Mouse (Mus musculus) neural tube, embryonic 15.5 days (tissue): Measurements from ENCODE around the gene Cd40. TPM values are rescaled to one million over a fixed set of nuclear protein-coding genes. Genes with fewer than 3 reads are reported as not detected.

Experiments
- ATAC-seq: fragments of 200-750 bp; cut with Nextera tagmentation; 2 replicates; pipeline ENCODE4 v1.8.0; 2017; ENCODE audit warnings: mild to moderate bottlenecking, moderate TSS enrichment, moderate library complexity; ENCODE audit not compliant: low FRiP score
- H3K27ac ChIP-seq: fragments of 300-500 bp; sonication (generic); replicated peaks from 2 replicates; pipeline ENCODE4 v1.5.1; 2015; ENCODE audit warnings: mild to moderate bottlenecking, inconsistent platforms
- H3K27me3 ChIP-seq: fragments of 300-500 bp; sonication (generic); replicated peaks from 2 replicates; pipeline ENCODE4 v1.6.1; 2015; ENCODE audit warnings: inconsistent platforms
- H3K36me3 ChIP-seq: fragments of 300-500 bp; sonication (generic); 2 replicates; pipeline ENCODE4 v1.6.1; 2015; ENCODE audit warnings: inconsistent platforms
- H3K4me1 ChIP-seq: fragments of 300-500 bp; sonication (generic); 2 replicates; pipeline ENCODE4 v1.6.1; 2015; ENCODE audit warnings: inconsistent platforms
- H3K4me2 ChIP-seq: fragments of 300-500 bp; sonication (generic); 2 replicates; pipeline ENCODE4 v1.6.1; 2015; ENCODE audit warnings: inconsistent platforms, mild to moderate bottlenecking, moderate library complexity
- H3K4me3 ChIP-seq: fragments of 300-500 bp; sonication (generic); replicated peaks from 2 replicates; pipeline ENCODE4 v1.5.1; 2015; ENCODE audit warnings: mild to moderate bottlenecking, inconsistent platforms
- H3K9ac ChIP-seq: fragments of 300-500 bp; sonication (generic); replicated peaks from 2 replicates; pipeline ENCODE4 v1.6.1; 2015; ENCODE audit warnings: mild to moderate bottlenecking, inconsistent platforms
- H3K9me3 ChIP-seq: fragments of 300-500 bp; sonication (generic); replicated peaks from 2 replicates; pipeline ENCODE4 v1.6.1; 2016; ENCODE audit warnings: inconsistent platforms
- WGBS: fragments of 180-500 bp; shearing (Covaris S2); methylation state at CpG from one replicate; pipeline ENCODE4 v1.1.7; 2015; ENCODE audit warnings: mixed read lengths; 5-methylcytosine and 5-hydroxymethylcytosine counted together
- polyA plus RNA-seq: library from polyadenylated mRNA; unstranded; fragments of >200 nt; fragmentation: Nextera tagmentation; extraction: Ambion mirVana; gene quantifications from 2 replicates; pipeline ENCODE4 v1.2.1, GENCODE M21; 2015

Gene Cd40
- polyA plus RNA-seq, 1 experiment from 2014 or later = 6.9 TPM

GRCm38 (mm10) chr2:165034131-165035057, 21.0 kb upstream of the Cd40 start, which contains the start of gene Ncoa5:
TSS of gene Ncoa5 (minus strand) at chr2:165034867.
- H3K27ac ChIP-seq = peak within 1 kb of the TSS; percentile 91
- H3K4me1 ChIP-seq = peaks cover 34% of the 10 kb centered on the region
- peak within 1 kb of the TSS; percentile 67 for H3K4me2 ChIP-seq
- H3K9ac ChIP-seq = peak within 1 kb of the TSS; percentile 98
- peak; percentile 97 for ATAC-seq
- H3K27me3 ChIP-seq = no peaks in the 10 kb centered on the region
- H3K36me3 ChIP-seq = no peaks in the 10 kb centered on the region
- no peaks in the 10 kb centered on the region for H3K9me3 ChIP-seq
- under 1% methylated on average over 108 of the region's 111 CpGs for WGBS
- peak within 1 kb of the TSS; percentile 84 for H3K4me3 ChIP-seq

GRCm38 (mm10) chr2:165035058-165035431, 20.4 kb upstream of the Cd40 start:
- peak overlapping the region; percentile 67 for H3K4me2 ChIP-seq
- H3K9ac ChIP-seq = no peak overlapping the region
- H3K4me3 ChIP-seq = peak overlapping the region; percentile 84
- peak overlapping the region; percentile 78 for H3K27ac ChIP-seq
- peaks cover 34% of the 10 kb centered on the region for H3K4me1 ChIP-seq
- H3K9me3 ChIP-seq = no peaks in the 10 kb centered on the region
- H3K27me3 ChIP-seq = no peaks in the 10 kb centered on the region
- no peak for ATAC-seq
- WGBS = 6% methylated on average over 5 of the region's 5 CpGs
- no peaks in the 10 kb centered on the region for H3K36me3 ChIP-seq

DNA sequence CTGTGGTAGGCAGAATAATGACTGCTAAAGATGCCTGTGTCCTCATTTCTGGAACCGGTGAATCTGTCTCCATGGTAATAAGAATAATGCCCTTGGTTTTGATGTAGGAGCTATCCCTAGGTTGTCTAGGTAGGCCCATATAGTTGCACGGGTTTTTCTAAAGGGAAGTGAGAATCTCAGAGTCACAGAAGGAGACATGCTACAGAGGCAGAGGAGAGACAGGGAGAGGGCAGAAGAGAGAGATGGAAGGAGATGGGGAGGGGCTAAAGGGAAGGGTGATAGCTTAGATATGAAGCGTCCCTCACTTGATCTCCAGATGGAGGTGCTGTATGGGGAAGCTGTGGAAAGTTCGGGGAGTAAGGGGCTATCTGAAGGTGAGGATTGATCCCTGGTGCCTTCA, 18.0 kb upstream of the Cd40 start:
- Histone ChIP-seq H3K4me1 (peaks cover 19% of the 10 kb centered on the region), H3K4me3 (no peak overlapping the region), H3K9ac (no peak overlapping the region), H3K4me2 (no peak overlapping the region), H3K27me3 (no peaks in the 10 kb centered on the region), H3K36me3 (no peaks in the 10 kb centered on the region), H3K9me3 (no peaks in the 10 kb centered on the region), H3K27ac (no peak overlapping the region)
- 64% methylated on average over 4 of the region's 4 CpGs for WGBS
- no peak for ATAC-seq

- peaks cover 17% of the 10 kb centered on the region for H3K4me1 ChIP-seq
- H3K4me2 ChIP-seq = no peak overlapping the region
- no peaks in the 10 kb centered on the region for H3K36me3 ChIP-seq
- ATAC-seq = no peak
- 72% methylated on average over 5 of the region's 5 CpGs for WGBS
- no peak overlapping the region for H3K27ac ChIP-seq
- no peak overlapping the region for H3K4me3 ChIP-seq
- no peaks in the 10 kb centered on the region for H3K9me3 ChIP-seq
- no peaks in the 10 kb centered on the region for H3K27me3 ChIP-seq
- no peak overlapping the region for H3K9ac ChIP-seq
Measured at GRCm38 (mm10) chr2:165042126-165042525, 13.3 kb upstream of the Cd40 start.

DNA sequence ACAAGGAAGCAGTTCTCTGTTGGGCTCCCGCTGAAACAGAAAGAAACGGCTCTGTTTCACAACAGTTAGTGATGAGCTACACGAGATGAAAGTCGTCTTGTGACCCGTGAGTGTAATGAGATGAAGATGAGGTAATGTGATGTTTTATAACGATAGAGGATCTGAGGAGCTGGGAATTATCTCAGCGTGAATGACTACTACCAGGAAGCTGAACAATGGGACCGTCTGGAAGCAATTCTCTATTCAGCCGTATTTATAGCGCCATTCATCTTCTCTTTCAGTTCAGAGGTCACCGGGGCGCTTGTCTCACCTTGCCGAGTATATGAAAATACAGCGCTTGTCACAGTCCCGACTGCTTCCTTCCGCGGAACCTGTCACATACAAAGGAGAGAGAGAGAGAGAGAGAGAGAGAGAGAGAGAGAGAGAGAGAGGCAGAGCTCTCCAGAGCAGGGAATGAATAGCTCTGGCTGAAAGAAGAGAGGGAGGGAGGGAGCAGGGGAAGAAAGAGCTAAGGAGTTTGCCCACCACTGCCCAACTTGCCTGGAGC, 12.3 kb upstream of the Cd40 start:
- Histone ChIP-seq H3K36me3 (no peaks in the 10 kb centered on the region), H3K27ac (peak overlapping the region; percentile 79), H3K4me1 (peaks cover 17% of the 10 kb centered on the region), H3K27me3 (no peaks in the 10 kb centered on the region), H3K4me2 (peak overlapping the region; percentile 52), H3K4me3 (peak overlapping the region; percentile 17; the same call in 1 of the 2 replicates), H3K9me3 (no peaks in the 10 kb centered on the region), H3K9ac (peak overlapping the region; percentile 38)
- under 1% methylated on average over 17 of the region's 17 CpGs for WGBS
- ATAC-seq = peak; percentile 66

DNA sequence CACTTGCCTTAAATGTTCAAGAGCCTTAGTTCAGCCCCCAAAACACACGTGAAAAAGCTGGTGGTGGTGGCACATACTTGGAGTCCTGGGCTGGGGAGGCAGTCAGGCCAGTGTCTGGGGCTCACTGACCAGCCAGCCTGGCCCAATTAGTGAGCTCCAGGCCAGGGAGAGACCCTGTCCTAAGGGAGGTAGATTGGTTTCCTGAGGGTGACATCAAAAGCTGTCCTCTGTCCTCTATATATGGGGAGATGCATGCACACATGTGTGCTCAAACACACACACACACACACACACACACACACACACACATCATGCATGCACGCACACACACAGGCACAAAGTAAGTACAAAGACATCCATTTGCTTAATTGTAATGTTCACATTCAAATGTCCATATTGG, 11.7 kb upstream of the Cd40 start:
- 0 out of 2 replicates have a peak, but pooled peaks have one; percentile 23 for ATAC-seq
- Histone ChIP-seq H3K9me3 (no peaks in the 10 kb centered on the region), H3K27me3 (no peaks in the 10 kb centered on the region), H3K4me1 (peaks cover 17% of the 10 kb centered on the region), H3K27ac (peak overlapping the region; percentile 79), H3K36me3 (no peaks in the 10 kb centered on the region), H3K4me2 (peak overlapping the region; percentile 52), H3K9ac (no peak overlapping the region; the same call in 1 of the 2 replicates), H3K4me3 (no peak overlapping the region)
- 35% methylated on average over 2 of the region's 2 CpGs for WGBS

DNA sequence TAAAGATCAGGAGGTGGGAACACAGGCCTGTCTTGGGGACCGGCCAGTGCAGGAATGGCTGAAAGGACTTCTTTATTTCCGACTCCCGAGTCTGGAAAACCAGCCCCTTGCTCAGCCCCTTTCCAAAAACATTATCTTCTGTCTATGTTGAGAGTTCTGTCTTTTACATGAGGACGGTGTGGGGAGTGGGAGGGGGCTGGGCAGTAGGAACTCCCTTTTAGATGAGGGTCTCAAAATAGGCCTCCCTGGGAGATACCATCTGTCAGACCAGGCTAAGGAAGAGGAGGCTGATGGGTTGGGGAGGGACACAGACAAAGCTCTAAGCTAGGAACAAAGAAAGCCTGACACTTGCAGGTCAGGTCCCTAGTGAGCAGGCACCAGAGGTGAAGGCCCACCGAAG, 6.4 kb upstream of the Cd40 start:
- no peaks in the 10 kb centered on the region for H3K9me3 ChIP-seq
- H3K27me3 ChIP-seq = no peaks in the 10 kb centered on the region
- H3K4me3 ChIP-seq = no peak overlapping the region
- 58% methylated on average over 5 of the region's 5 CpGs for WGBS
- H3K4me2 ChIP-seq = no peak overlapping the region
- no peaks in the 10 kb centered on the region for H3K36me3 ChIP-seq
- ATAC-seq = no peak
- H3K27ac ChIP-seq = no peak overlapping the region
- no peak overlapping the region for H3K9ac ChIP-seq
- peaks cover under 1% of the 10 kb centered on the region; the same call in 1 of the 2 replicates for H3K4me1 ChIP-seq

GRCm38 (mm10) chr2:165050826-165051548, 4.4 kb upstream of the Cd40 start:
- Histone ChIP-seq H3K4me3 (no peak overlapping the region), H3K27ac (no peak overlapping the region), H3K4me1 (peaks cover 8% of the 10 kb centered on the region), H3K36me3 (no peaks in the 10 kb centered on the region), H3K27me3 (peaks cover 8% of the 10 kb centered on the region), H3K9me3 (no peaks in the 10 kb centered on the region), H3K9ac (no peak overlapping the region), H3K4me2 (no peak overlapping the region)
- WGBS = 79% methylated on average over 18 of the region's 18 CpGs
- ATAC-seq = no peak

DNA sequence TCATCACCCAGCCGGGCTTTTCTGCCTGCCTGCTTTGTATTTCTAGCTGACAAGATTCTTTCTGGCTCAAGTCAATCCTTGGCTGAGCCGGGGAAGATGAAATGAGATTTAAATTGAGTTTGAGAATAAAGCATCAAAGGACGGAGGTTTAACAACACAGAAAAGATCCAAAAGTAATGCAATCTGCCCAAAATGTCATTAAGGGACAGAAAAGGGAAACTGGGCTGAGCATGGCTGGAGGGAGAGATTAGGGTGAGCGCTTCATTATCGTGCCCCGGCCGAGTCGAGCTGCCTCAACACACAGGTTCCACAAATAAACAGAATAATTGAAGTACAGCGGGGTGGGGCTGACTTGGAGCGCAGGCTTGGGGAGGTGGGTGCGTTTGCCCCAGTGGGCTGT, 3.9 kb upstream of the Cd40 start:
- H3K4me1 ChIP-seq = peaks cover 8% of the 10 kb centered on the region
- no peak overlapping the region for H3K4me3 ChIP-seq
- H3K27me3 ChIP-seq = peaks cover 9% of the 10 kb centered on the region
- H3K27ac ChIP-seq = no peak overlapping the region
- H3K9me3 ChIP-seq = no peaks in the 10 kb centered on the region
- H3K36me3 ChIP-seq = no peaks in the 10 kb centered on the region
- no peak overlapping the region for H3K9ac ChIP-seq
- no peak overlapping the region for H3K4me2 ChIP-seq
- WGBS = 57% methylated on average over 11 of the region's 11 CpGs
- ATAC-seq = no peak

DNA sequence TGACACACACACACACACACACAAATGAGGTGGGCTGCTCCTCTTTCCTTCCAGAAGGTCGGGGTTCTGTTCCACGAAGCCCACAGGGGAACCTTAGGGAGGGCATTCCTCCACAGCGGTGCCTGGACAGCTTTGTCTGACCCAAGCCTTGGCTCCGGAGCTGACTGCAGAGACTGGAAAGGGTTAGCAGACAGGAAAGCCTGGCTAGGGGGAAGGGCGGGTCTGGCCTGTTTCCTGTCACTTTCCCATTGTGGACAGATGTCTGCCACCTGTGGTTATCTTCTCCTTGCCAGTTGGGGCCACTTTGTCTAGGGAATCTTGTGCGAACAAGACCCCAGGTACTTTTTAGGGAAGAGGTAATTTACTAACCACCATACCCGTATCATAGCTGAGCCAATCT, 478 bp downstream of the Cd40 start:
- Histone ChIP-seq H3K9me3 (no peaks in the 10 kb centered on the region), H3K4me1 (peaks cover 8% of the 10 kb centered on the region), H3K4me3 (peak overlapping the region; percentile 19), H3K9ac (no peak overlapping the region), H3K27ac (no peak overlapping the region), H3K27me3 (peaks cover 9% of the 10 kb centered on the region), H3K36me3 (no peaks in the 10 kb centered on the region), H3K4me2 (peak overlapping the region; percentile 47)
- 12% methylated on average over 7 of the region's 7 CpGs for WGBS
- ATAC-seq = no peak

- no peak for ATAC-seq
- 82% methylated on average over 14 of the region's 14 CpGs for WGBS
- H3K4me1 ChIP-seq = peaks cover 8% of the 10 kb centered on the region
- 0 out of 2 replicates have a peak overlapping the region, but pooled peaks have one; percentile 47 for H3K4me2 ChIP-seq
- H3K36me3 ChIP-seq = no peaks in the 10 kb centered on the region
- peak overlapping the region; percentile 19 for H3K4me3 ChIP-seq
- H3K27ac ChIP-seq = no peak overlapping the region
- H3K27me3 ChIP-seq = peaks cover 9% of the 10 kb centered on the region
- no peak overlapping the region for H3K9ac ChIP-seq
- H3K9me3 ChIP-seq = no peaks in the 10 kb centered on the region
Measured at GRCm38 (mm10) chr2:165056377-165057085, 1.1 kb downstream of the Cd40 start.
